Mouse (Mus musculus) left cerebral cortex, adult 2 months (tissue): ENCODE measurements around the gene Rps25. TPM values are rescaled to one million over a fixed set of nuclear protein-coding genes. Genes with fewer than 3 reads are reported as not detected.
"Not testable (repeated sequence)": the region's sequence is repeated elsewhere in the genome, so short reads cannot be mapped to it uniquely, and the experiment has no call there.

Experiments used
- DNase-seq, 2 experiments: peaks; one replicate each; pipeline ENCODE4 v3.0.0; 2021 to 2022; ENCODE audit warnings: low spot score in 2 of 2, mixed read lengths in 1 of 2; ENCODE audit errors: extremely low spot score in 1 of 2
- H3K27ac ChIP-seq: fragments of 200-600 bp; 2 replicates; pipeline ENCODE4 v1.8.1; 2022
- H3K4me3 ChIP-seq: fragments of 200-600 bp; 2 replicates; pipeline ENCODE4 v1.8.1; 2022
- CTCF ChIP-seq: fragments of 200-600 bp; IDR thresholded peaks from 2 replicates; pipeline ENCODE4 v1.8.1; 2022; ENCODE audit warnings: antibody characterized with exemption, mild to moderate bottlenecking, moderate library complexity
- intact Hi-C: fragments of 180-260 bp; cut with DNase I; formaldehyde crosslinking; loops from one replicate; pipeline ENCODE4 v1.15.1; 2025
- long read RNA-seq, 2 experiments: library from polyadenylated mRNA; stranded (forward); transcript quantifications; one replicate each; pipeline ENCODE4 v2.0.0; 2021; ENCODE audit warnings: borderline mapping rate in 2 of 2
- total RNA-seq, 2 experiments: library from RNA; stranded (reverse); gene quantifications; 2 replicates each; pipeline ENCODE4 v1.2.3; 2021

Gene Rps25
- total RNA-seq = 100 to 1,000 TPM; 644 to 664 TPM
- long read RNA-seq, experiment 1, transcript Rps25-201 (5 exons, 1,280 nt) = major isoform, 67 of 77 reads
- long read RNA-seq, experiment 1, partial matches to known transcripts = 9 of 77 reads
- long read RNA-seq, experiment 1, other reads (novel, unspliced or antisense) = 0 of 77 reads
- long read RNA-seq, experiment 2, transcript Rps25-201 (5 exons, 1,280 nt) = major isoform, 67 of 78 reads
- long read RNA-seq, experiment 2, partial matches to known transcripts = 9 of 78 reads
- long read RNA-seq, experiment 2, other reads (novel, unspliced or antisense) = 0 of 78 reads

- Histone ChIP-seq H3K27ac (peak within 1 kb of the TSS; percentile 90), H3K4me3 (peak within 1 kb of the TSS; percentile 86)
- intact Hi-C loops = no loop called here
- DNase-seq = peak; percentile 88 to 89
- TF ChIP-seq CTCF = no peak
Observed at GRCm38 (mm10) chr9:44406906-44407751, at the start of gene Rps25, which contains the start of gene Trappc4. Gene Rps25 (plus strand): TSS chr9:44407139. Gene Trappc4 (minus strand): TSS chr9:44407600.

DNA sequence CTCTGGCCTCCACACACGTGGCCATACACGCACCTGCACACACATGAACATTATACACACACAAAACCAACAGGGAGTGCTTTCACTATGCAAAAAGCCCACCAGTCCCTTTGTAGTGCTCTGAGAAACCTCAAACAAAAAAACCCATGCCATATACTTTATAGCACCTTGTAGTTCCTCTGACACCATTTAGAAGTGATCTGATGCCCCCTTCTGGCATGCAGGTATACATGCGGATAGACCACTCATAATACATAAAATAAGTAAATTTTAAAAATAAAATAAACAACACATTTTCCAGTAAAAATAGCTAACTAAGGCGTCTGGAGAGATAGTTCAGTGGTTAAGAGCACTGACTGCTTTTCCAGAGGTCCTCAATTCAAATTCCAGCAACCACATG, 49.7 kb upstream of the Rps25 start:
- intact Hi-C loops = no loop called here
- H3K27ac ChIP-seq = no peak overlapping the region
- peak; percentile 43 for TF ChIP-seq CTCF
- no peak overlapping the region for H3K4me3 ChIP-seq
- DNase-seq = no peak

DNA sequence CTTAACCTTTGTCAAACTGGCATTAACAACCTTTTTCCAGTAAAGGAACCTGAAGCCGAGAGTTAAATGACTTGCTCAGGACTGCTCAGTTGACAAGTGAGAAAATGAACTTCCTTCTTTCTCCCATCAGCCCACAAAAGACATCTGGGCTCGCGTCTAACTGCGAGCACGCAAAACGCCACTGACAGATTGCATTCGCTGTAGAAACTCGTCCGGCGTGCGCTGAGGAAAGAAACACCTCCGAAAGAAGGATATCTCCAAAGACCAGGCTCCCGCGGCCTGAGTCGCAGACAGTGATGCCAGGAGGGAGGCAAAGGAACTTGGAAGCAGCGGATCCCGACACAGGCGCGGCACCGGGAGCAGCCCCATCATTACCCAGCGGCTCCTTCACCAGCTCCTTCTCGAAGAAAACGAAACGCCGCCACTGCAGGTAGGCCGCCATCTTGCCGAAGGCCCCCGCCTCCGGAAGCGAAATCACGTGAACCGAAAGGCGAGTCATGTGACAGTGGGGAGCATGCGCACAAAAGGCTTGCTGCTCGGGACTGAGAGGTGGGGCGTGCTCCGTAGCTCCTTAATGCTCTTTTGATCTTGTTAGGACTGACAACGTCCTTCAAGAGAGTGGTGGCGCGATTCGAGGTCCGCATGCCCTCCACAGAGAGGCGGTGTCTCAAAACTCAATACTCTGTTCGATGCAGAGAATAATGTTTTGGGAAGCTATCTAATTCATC, 45.6 kb upstream of the Rps25 start, which contains the start of gene Vps11:
Vps11 (minus strand) TSS at position 481 of the 728 bp plus-strand sequence.
- H3K27ac ChIP-seq = peak within 1 kb of the TSS; percentile 84
- DNase-seq = peak; percentile 91 to 94
- TF ChIP-seq CTCF = no peak
- intact Hi-C loops = no loop called here
- peak within 1 kb of the TSS; percentile 90 for H3K4me3 ChIP-seq

GRCm38 (mm10) chr9:44361931-44362330, 45.0 kb upstream of the Rps25 start:
- H3K27ac ChIP-seq = peak overlapping the region; percentile 73
- intact Hi-C loops, DNase-seq: not testable (repeated sequence)
- H3K4me3 ChIP-seq = peak overlapping the region; percentile 90

DNA sequence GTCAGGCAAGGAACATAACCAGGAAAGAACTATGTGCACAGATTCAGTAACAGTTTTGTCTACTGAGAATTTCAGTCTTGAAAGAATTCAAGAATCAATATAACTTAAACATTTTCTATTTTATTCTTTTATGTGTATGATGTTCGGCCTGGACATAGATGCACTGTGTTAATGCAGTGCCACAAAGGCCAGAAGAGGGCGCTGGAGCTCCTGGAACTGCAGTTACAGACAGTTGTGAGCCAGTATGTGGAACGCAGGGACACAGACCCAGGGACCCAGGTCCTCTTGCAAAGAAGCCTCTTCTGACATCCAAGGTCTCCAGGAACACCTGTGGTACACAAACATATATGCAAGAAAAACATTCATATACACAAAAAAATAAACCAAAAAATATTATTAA, 42.5 kb upstream of the Rps25 start:
- TF ChIP-seq CTCF = peak; percentile 46
- DNase-seq = no peak
- intact Hi-C loops = no loop called here
- Histone ChIP-seq H3K4me3 (no peak overlapping the region), H3K27ac (no peak overlapping the region)

DNA sequence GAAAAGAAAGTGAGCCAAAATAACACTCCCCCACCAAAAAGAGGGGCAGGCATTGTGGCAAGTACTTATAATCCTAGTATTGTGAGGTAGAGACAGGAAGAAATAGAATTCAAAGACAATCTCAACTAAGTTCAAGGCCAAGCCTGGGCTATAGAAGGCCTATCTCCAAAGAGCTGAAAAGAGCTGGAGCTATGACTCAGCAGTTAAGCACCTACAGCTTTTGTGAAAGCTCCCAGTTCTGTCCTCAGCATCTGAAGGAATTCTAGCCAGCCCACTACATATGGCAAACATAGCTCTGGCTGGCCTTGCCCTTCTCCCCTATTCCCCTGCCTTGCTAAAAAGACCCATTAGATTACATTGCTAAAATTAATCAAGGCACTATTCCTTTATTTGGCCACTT, 33.6 kb upstream of the Rps25 start:
- no peak overlapping the region for H3K4me3 ChIP-seq
- DNase-seq = no peak
- H3K27ac ChIP-seq = no peak overlapping the region
- TF ChIP-seq CTCF = no peak
- intact Hi-C loops = no loop called here

DNA sequence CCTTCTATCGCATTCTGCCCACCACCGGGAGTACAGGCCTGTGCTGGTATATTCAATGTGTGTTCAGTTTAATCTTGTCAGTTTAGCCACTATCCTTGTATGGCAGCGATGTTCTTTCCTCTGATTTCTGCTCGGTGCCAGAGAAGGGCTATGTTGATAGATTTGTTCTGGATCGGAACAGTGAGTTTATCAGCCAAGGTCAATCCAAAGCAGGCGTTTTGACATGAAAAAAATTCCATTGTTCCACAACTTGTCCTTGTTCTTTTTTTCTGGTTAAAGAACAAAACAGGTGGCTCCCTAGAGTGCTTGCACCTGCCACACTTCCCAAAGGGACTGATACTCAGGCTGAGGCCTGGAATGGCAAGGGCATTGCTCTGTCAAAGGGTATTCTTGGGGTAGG, 30.8 kb upstream of the Rps25 start:
- no peak overlapping the region for H3K27ac ChIP-seq
- intact Hi-C loops = no loop called here
- no peak for DNase-seq
- H3K4me3 ChIP-seq = no peak overlapping the region
- TF ChIP-seq CTCF = no peak

DNA sequence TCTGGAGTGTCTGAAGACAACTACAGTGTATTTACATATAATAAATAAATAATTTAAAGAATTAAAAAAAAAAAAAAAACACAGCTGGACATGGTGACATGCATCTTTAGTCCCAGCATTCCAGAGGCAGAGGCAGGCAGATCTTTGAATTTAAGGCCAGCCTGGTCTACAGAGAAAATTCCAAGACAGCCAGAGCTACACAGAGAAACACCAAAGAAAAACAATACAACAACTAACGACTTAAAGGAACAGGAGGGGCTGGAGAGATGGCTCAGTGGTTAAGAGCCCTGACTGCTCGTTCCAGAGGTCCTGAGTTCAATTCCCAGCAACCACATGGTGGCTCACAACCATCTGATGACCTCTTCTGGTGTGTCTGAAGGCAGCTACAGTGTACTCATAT, 29.6 kb upstream of the Rps25 start:
- H3K4me3 ChIP-seq, H3K27ac ChIP-seq, intact Hi-C loops, DNase-seq: not testable (repeated sequence)

GRCm38 (mm10) chr9:44378153-44378730, 28.7 kb upstream of the Rps25 start:
- intact Hi-C loops = no loop called here
- no peak for TF ChIP-seq CTCF
- no peak for DNase-seq
- Histone ChIP-seq H3K27ac (peak overlapping the region; percentile 90), H3K4me3 (peak overlapping the region; percentile 73)

GRCm38 (mm10) chr9:44379054-44379834, 27.7 kb upstream of the Rps25 start, which contains the start of gene Hyou1:
Gene Hyou1 (plus strand): TSS chr9:44379490.
- Histone ChIP-seq H3K4me3 (peak within 1 kb of the TSS; percentile 73), H3K27ac (peak within 1 kb of the TSS; percentile 91)
- TF ChIP-seq CTCF = peak; percentile 67
- peak; percentile 99 to 100 for DNase-seq
- intact Hi-C loops = no loop called here

- no peak for DNase-seq
- TF ChIP-seq CTCF = no peak
- intact Hi-C loops = no loop called here
Observed at GRCm38 (mm10) chr9:44379862-44380261, 27.1 kb upstream of the Rps25 start.

More at GRCm38 (mm10) chr9:44379862-44380261, 27.1 kb upstream of the Rps25 start:
- H3K27ac ChIP-seq = peak overlapping the region; percentile 91
- H3K4me3 ChIP-seq = peak overlapping the region; percentile 73
